Mouse (Mus musculus) testis, adult 2 months (tissue): ENCODE measurements around the gene Mlx. TPM values are rescaled to one million over a fixed set of nuclear protein-coding genes. Genes with fewer than 3 reads are reported as not detected.

Source experiments
- H3K27ac ChIP-seq: fragments of 200-500 bp; 2 replicates; pipeline ENCODE4 v1.5.1; 2012; ENCODE audit warnings: low read depth, low read length; ENCODE audit not compliant: control insufficient read depth, insufficient read depth
- H3K27me3 ChIP-seq: fragments of 200-500 bp; 2 replicates; pipeline ENCODE4 v1.6.1; 2012; ENCODE audit warnings: mild to moderate bottlenecking, low read length, moderate library complexity; ENCODE audit not compliant: control insufficient read depth, insufficient read depth
- H3K36me3 ChIP-seq: fragments of 200-500 bp; 2 replicates; pipeline ENCODE4 v1.6.1; 2012; ENCODE audit warnings: mild to moderate bottlenecking, low read length; ENCODE audit not compliant: control insufficient read depth, insufficient read depth
- H3K4me1 ChIP-seq: fragments of 200-500 bp; 2 replicates; pipeline ENCODE4 v1.6.1; 2012; ENCODE audit warnings: low read length; ENCODE audit not compliant: control insufficient read depth, insufficient read depth
- H3K4me3 ChIP-seq: fragments of 200-500 bp; 2 replicates; pipeline ENCODE4 v1.5.1; 2012; ENCODE audit warnings: low read depth, mild to moderate bottlenecking, low read length, moderate library complexity, mixed read lengths; ENCODE audit not compliant: control insufficient read depth
- CTCF ChIP-seq: fragments of 200-500 bp; IDR thresholded peaks from 2 replicates; pipeline ENCODE4 v1.5.1; 2012; ENCODE audit warnings: low read depth, mild to moderate bottlenecking, inconsistent platforms, low read length, moderate library complexity; ENCODE audit not compliant: control insufficient read depth, insufficient read depth, insufficient replicate concordance
- POLR2A ChIP-seq: fragments of 200-500 bp; IDR thresholded peaks from 2 replicates; pipeline ENCODE4 v1.6.1; 2012; ENCODE audit warnings: low read depth, mild to moderate bottlenecking, inconsistent platforms, low read length, moderate library complexity; ENCODE audit not compliant: control insufficient read depth
- polyA plus RNA-seq: library from polyadenylated mRNA; depleted of rRNA; stranded (reverse); fragments of >200 nt; gene quantifications from 2 replicates; pipeline ENCODE4 v1.2.3, GENCODE M21; 2012

The Mlx gene
- polyA plus RNA-seq, 1 experiment: 6.7 TPM

DNA sequence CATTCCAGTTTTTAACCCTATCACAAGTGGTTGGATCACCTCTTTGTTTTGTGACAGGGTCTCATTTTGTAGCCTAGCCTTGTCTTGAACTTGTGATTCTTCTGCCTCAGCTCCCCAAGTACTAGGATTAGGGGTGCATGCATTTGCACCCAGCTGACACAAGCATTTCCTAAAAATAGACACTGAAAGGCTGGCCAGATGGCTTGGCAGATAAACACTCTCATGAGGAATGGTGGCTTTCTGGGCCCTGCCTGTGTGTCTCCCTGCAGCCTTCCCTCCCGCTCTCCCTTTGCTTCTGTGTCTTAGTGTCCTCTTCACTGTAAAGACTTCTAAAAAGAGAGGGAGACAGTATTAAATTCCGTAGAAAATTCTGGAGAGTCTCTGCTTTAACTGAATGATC, 44.1 kb downstream of the Mlx start:
- Histone ChIP-seq H3K4me1 (no peaks in the 10 kb centered on the region), H3K4me3 (no peak overlapping the region), H3K27ac (no peak overlapping the region), H3K27me3 (no peaks in the 10 kb centered on the region), H3K36me3 (no peaks in the 10 kb centered on the region)
- TF ChIP-seq CTCF (no peak), POLR2A (no peak)

DNA sequence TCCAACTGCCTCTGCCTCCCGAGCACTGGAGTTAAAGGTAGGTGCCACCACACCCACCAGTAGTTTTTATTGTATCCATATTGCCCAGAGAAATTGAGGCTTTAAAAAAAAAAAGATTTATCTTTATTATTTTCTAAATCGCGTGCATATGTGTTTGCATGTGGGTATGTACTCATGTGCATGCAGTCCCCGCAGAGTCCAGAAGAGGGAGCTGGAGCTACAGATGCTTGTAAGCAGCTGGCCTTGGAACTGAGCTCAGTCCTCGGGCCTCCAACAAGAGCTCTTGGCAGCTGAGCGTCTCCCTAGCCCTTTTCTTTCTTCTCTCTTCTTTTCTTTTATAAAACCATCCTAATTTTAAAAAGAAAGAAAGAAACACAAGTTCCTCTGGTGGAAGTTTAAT, 44.6 kb downstream of the Mlx start:
- H3K27me3 ChIP-seq: no peaks in the 10 kb centered on the region
- H3K4me3 ChIP-seq: no peak overlapping the region
- TF ChIP-seq POLR2A (no peak), CTCF (peak; percentile 69; the same call in 1 of the 2 replicates)
- H3K27ac ChIP-seq: no peak overlapping the region
- H3K4me1 ChIP-seq: no peaks in the 10 kb centered on the region
- H3K36me3 ChIP-seq: no peaks in the 10 kb centered on the region

DNA sequence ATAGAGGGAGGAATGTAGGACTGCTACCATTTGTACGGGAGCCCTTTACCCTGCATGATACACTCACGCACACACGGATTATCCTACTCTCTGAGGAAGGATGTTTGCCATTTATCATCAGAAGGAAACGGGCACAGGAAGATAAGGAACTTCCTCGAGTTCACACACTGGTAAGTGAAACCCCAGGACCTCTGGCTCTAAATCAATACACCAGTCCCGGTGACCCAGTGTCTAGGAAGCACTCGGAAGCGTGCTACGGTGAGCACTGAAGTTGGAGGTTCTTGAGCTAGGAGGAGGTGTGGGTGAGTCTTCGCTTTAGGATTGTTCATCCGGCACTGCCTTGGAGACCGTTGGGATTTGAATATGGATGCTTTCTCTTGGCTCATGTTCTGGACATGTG, 46.0 kb downstream of the Mlx start:
- H3K4me1 ChIP-seq: no peaks in the 10 kb centered on the region
- no peaks in the 10 kb centered on the region for H3K36me3 ChIP-seq
- H3K4me3 ChIP-seq: no peak overlapping the region
- no peaks in the 10 kb centered on the region for H3K27me3 ChIP-seq
- no peak overlapping the region for H3K27ac ChIP-seq
- TF ChIP-seq CTCF (no peak), POLR2A (no peak)

DNA sequence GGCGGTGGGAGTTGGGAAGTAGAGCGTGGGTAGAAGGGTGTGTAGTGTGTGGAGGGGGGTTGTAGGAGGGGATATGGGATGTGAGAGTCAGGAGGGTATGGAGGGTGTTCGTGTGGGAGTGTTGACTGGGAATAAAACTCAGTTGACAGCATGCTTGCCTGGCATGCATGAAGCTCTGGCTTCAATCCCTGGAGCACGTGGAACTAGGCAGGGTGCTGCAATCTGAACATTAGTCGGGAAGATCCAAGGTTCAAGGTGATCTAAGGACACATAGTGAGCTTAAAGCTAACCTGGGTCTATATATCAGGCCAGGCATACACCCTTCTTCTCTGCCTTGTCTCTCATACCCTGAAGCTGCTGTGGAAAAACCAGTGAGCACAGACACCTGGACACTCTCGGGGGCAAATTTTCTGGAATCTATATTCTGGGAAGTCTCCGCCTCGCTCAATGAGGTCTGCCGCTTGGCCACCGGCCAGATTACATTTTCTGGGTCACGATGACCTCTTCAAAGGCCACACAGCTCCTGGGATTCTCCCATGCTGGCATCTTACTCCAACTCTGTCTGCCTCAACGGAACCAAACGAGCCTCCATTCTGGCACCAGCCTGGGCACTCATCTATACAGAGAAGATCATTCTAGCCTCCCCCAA, 47.3 kb downstream of the Mlx start:
- Histone ChIP-seq H3K4me3 (no peak overlapping the region), H3K27me3 (no peaks in the 10 kb centered on the region), H3K4me1 (peaks cover 5% of the 10 kb centered on the region), H3K36me3 (no peaks in the 10 kb centered on the region), H3K27ac (no peak overlapping the region)
- TF ChIP-seq CTCF (no peak), POLR2A (no peak)

DNA sequence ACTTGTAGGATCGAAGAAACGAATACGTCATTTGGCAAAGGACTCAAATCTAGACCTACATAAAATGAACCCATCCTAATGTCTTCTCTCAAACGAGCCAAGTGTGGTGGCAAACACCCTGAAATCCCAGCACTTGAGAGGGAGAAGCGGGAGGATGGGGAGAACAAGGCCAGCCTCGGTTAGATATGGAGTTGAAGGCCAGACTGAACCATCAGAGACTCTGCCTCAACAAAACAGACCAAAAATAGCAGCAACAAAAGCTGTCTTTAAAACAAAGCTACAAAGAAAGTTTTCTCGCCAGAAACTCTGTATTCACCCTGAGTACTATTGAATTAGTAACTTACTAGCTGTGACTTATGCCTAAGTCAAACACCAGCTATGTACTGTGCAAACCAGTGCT, 49.9 kb downstream of the Mlx start:
- H3K36me3 ChIP-seq: no peaks in the 10 kb centered on the region
- 0 out of 2 replicates have a peak, but pooled peaks cover 3% of the 10 kb centered on the region for H3K27me3 ChIP-seq
- H3K4me3 ChIP-seq: no peak overlapping the region
- H3K27ac ChIP-seq: no peak overlapping the region
- H3K4me1 ChIP-seq: peaks cover 5% of the 10 kb centered on the region
- TF ChIP-seq CTCF: no peak
- no peak for TF ChIP-seq POLR2A

DNA sequence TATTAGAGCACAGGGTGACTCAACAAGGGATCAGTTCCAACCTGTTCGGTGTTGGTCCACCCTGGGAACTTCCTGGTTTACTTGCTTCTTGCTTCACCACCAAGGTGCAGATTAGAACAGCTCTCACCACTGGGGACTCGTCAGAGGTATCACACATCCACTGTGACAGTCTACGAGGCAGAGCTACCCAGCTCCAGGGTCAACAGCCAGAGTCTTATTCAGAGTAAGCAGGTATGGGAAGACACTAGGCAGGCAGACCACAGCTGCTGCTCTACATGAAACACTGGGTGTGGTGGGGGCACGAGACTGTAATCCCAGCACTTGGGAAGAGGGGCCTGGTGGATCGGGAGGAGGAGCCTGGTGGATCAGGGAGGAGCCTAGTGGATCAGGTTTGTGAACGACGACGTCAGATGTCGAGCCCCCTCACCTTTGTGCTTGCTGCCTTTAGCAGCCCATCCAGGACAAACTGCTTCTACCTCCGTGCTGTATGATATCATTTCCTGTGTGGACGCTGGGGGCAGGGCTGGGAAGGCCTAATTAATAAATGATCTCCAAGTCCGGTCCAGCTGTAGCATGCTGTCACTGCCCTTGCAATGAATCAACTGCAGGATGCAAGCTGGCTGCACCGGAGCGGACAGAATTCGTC, 51.6 kb downstream of the Mlx start:
- Histone ChIP-seq H3K27ac (no peak overlapping the region), H3K4me3 (no peak overlapping the region), H3K27me3 (0 out of 2 replicates have a peak, but pooled peaks cover 3% of the 10 kb centered on the region), H3K36me3 (no peaks in the 10 kb centered on the region), H3K4me1 (peaks cover 5% of the 10 kb centered on the region)
- TF ChIP-seq CTCF (no peak), POLR2A (no peak)

DNA sequence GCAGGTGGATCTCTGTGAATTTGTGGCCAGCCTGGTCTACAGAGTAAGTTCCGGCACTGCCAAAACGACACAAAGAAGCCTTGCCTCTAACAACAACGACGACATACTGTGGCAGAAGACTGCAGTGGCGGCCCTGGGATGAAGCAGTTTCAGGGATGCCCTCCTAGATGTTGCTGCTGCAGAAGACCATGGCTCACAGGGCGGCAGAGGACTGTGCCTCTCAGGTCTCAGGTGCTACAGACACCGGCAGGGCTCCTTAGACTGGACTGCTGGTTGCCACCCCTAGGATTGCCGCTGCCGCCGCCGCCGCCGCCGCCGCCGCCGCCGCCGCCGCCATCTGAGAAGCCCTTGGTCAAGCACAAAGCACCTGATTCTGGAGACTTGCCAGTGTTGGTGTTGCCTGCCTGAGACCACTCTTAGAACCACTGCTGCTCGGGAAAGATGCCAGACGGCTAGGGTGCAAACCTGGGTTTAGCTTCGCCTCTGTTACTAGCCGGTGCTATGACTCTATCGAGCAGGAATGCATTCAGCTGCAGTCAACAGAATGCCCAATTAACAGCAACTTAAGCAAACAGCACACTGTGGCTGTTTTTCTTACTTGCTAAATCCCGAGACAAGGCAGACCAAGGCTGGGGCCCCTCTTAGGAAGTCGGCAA, 53.2 kb downstream of the Mlx start:
- Histone ChIP-seq H3K27me3 (0 out of 2 replicates have a peak, but pooled peaks cover 3% of the 10 kb centered on the region), H3K4me1 (peaks cover 9% of the 10 kb centered on the region), H3K36me3 (no peaks in the 10 kb centered on the region), H3K27ac (no peak overlapping the region), H3K4me3 (peak overlapping the region; percentile 43)
- TF ChIP-seq POLR2A: no peak
- no peak for TF ChIP-seq CTCF
